Mouse (Mus musculus) C2C12 (cell line): ENCODE data around the gene Fam45a.

ENCODE experiments used
- CTCF ChIP-seq: IDR thresholded peaks from one replicate; pipeline ENCODE4 v1.5.1; 2011; ENCODE audit not compliant: control insufficient read depth, insufficient read depth, insufficient read length
- FOSL1 ChIP-seq: IDR thresholded peaks from one replicate; pipeline ENCODE4 v1.8.0; 2011; ENCODE audit warnings: mild to moderate bottlenecking, low read length; ENCODE audit not compliant: poor library complexity, insufficient read depth, severe bottlenecking
- MAX ChIP-seq: IDR thresholded peaks from one replicate; pipeline ENCODE4 v1.6.1; 2011; ENCODE audit warnings: mild to moderate bottlenecking, control low read depth

- TF ChIP-seq CTCF (no peak), MAX (no peak), FOSL1 (no peak)
These were observed 18.1 kb upstream of the Fam45a start for GRCm38 (mm10) chr19:60793170-60793707.
